Mouse (Mus musculus): ENCODE results near the gene Mt4. TPM values are rescaled to one million over a fixed set of nuclear protein-coding genes. Genes with fewer than 3 reads are reported as not detected.
"Not testable (repeated sequence)": the region's sequence is repeated elsewhere in the genome, so short reads cannot be mapped to it uniquely, and the experiment has no call there.

Mt4 gene
- polyA plus RNA-seq, 1 experiment from 2014 or later = not detected

DNA sequence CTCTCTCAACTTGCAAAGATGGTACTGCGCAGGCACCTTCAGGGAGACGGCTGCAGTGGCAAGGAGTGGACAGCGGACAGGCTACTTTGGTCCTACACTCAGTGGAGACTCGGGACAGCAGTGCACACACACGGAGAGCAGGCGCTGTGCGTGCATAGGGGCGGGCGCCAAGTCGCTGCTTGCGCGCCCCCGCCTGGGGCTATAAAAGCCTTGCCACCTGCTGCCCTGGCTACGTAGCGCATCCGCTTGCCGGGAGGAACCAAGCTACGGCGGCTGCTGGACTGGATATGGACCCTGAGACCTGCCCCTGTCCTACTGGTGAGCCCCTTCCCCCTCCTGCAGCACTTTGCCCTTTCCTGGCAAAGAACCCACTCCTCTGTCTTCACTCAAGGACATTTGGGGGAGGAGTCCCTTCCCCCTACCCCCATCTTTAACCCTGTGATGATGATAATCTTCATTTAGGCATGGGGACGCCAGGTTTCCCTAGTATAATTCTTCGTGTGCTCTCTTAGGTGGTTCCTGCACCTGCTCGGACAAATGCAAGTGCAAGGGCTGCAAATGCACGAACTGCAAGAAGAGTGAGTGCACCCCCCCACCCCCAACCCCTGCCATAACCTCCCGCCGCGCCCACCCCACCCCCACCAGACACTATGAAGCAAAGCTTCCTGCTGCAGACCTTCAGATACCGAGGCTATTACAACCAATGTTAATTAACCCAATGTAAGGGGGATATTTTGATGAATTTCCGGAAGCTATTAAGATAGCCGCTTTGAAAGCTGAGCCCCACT lies 15.7 kb downstream of the Mt4 start, which contains the start of gene Mt3:
TSS of gene Mt3 (plus strand) at position 95 of the 788 bp plus-strand sequence.
- Histone ChIP-seq H3K4me2 (ENCODE audit: low read length) (peak within 1 kb of the TSS; percentile 62), H3K27ac (ENCODE audit: low read length) (peak within 1 kb of the TSS; percentile 38), H3K36me3 (ENCODE audit: control insufficient read depth, insufficient read depth) (no peaks in the 10 kb centered on the region), H3K4me3 (replicated peaks; ENCODE audit: low read length) (peak within 1 kb of the TSS; percentile 51), H3K9me3 (ENCODE audit: control insufficient read depth, low read length) (no peaks in the 10 kb centered on the region), H3K9ac (replicated peaks; ENCODE audit: low read depth, low read length) (peak within 1 kb of the TSS; percentile 61), H3K27me3 (replicated peaks; ENCODE audit: control insufficient read depth, insufficient read depth, low read length) (no peaks in the 10 kb centered on the region), H3K4me1 (replicated peaks; ENCODE audit: control insufficient read depth, insufficient read depth, low read length) (peaks cover 19% of the 10 kb centered on the region)
- ATAC-seq = peak; percentile 88
- 1% methylated on average over 29 of the region's 29 CpGs for WGBS

DNA sequence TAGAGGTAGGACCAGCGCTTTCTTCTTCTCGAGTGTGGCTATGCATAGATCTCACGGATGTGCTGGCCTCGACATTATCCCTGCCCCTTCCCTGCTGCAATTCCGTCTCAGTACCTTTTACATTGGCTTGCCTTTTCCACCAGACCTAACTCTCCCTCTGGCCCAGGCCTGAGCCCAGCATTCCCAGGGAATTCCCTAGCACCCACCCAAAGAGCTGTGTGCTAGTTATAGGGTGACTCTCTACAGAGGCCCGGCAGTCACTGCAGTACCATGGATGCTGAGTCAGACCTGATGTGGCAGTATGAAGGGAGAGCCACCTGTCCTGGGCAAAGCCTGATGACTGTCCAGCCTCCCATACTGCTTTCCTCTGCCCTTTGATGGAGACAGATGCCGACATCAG lies 16.5 kb downstream of the Mt4 start:
- no peaks in the 10 kb centered on the region for H3K27me3 ChIP-seq (replicated peaks; ENCODE audit: control insufficient read depth, insufficient read depth, low read length)
- 20% methylated on average over 7 of the region's 7 CpGs for WGBS
- peak; percentile 8; the same call in 1 of the 2 replicates for ATAC-seq
- H3K4me1 ChIP-seq (replicated peaks; ENCODE audit: control insufficient read depth, insufficient read depth, low read length) = peaks cover 19% of the 10 kb centered on the region
- peak overlapping the region; percentile 51 for H3K4me3 ChIP-seq (replicated peaks; ENCODE audit: low read length)
- H3K9ac ChIP-seq (replicated peaks; ENCODE audit: low read depth, low read length) = peak overlapping the region; percentile 61
- no peaks in the 10 kb centered on the region for H3K9me3 ChIP-seq (ENCODE audit: control insufficient read depth, low read length)
- H3K4me2 ChIP-seq (ENCODE audit: low read length) = peak overlapping the region; percentile 62
- no peaks in the 10 kb centered on the region for H3K36me3 ChIP-seq (ENCODE audit: control insufficient read depth, insufficient read depth)
- peak overlapping the region; percentile 38 for H3K27ac ChIP-seq (ENCODE audit: low read length)

DNA sequence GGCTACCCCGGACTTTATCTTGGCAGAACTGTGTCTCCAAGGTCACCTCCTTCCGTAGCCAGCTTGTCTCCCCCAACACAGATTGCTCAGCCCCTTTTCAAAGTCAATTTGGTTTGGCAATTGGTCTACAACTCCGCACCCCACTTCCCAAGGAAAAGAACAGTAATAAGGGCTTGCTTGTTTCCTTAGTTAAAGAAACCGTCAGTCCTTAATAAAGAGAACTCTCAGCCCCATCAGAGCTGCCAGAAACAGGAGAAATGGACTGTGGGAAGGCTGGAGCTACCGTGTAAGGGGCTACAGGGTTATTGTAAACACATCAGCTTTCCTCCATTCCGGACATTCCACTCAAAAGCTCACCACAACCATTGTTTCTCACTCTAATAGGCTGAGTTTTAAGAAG lies 17.5 kb downstream of the Mt4 start:
- no peaks in the 10 kb centered on the region for H3K27me3 ChIP-seq (replicated peaks; ENCODE audit: control insufficient read depth, insufficient read depth, low read length)
- H3K4me1 ChIP-seq (replicated peaks; ENCODE audit: control insufficient read depth, insufficient read depth, low read length) = peaks cover 19% of the 10 kb centered on the region
- WGBS = 9% methylated on average over 6 of the region's 6 CpGs
- no peak overlapping the region for H3K4me3 ChIP-seq (replicated peaks; ENCODE audit: low read length)
- H3K9me3 ChIP-seq (ENCODE audit: control insufficient read depth, low read length) = no peaks in the 10 kb centered on the region
- H3K36me3 ChIP-seq (ENCODE audit: control insufficient read depth, insufficient read depth) = no peaks in the 10 kb centered on the region
- peak; percentile 62 for ATAC-seq
- H3K9ac ChIP-seq (replicated peaks; ENCODE audit: low read depth, low read length) = no peak overlapping the region
- H3K4me2 ChIP-seq (ENCODE audit: low read length) = no peak overlapping the region; the same call in 1 of the 2 replicates
- peak overlapping the region; percentile 38 for H3K27ac ChIP-seq (ENCODE audit: low read length)

DNA sequence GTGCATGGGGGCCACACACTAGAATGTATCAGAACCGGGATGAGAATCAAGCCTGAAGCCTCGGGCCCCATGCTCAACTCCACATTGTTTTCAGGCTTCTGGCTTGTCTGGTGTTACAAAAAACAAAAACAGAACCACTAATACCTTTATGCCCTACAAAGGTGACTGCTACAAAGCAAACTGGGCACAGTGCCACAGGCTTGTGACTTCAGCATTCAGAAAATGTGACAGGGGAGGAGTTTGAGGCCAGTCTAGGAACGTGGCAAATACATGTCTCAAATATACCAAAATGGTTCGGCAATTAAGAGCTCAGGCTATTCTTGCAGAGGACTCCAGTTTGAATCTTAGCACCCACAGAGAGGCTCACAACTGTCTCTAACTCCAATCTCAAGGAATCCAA lies 19.1 kb downstream of the Mt4 start:
- Histone ChIP-seq H3K27ac (ENCODE audit: low read length) (no peak overlapping the region), H3K36me3 (ENCODE audit: control insufficient read depth, insufficient read depth) (no peaks in the 10 kb centered on the region), H3K4me2 (ENCODE audit: low read length) (no peak overlapping the region), H3K9ac (replicated peaks; ENCODE audit: low read depth, low read length) (no peak overlapping the region), H3K27me3 (replicated peaks; ENCODE audit: control insufficient read depth, insufficient read depth, low read length) (no peaks in the 10 kb centered on the region), H3K4me3 (replicated peaks; ENCODE audit: low read length) (no peak overlapping the region), H3K9me3 (ENCODE audit: control insufficient read depth, low read length) (no peaks in the 10 kb centered on the region), H3K4me1 (replicated peaks; ENCODE audit: control insufficient read depth, insufficient read depth, low read length) (peaks cover 19% of the 10 kb centered on the region)
- WGBS = 40% methylated on average over 4 of the region's 4 CpGs
- no peak for ATAC-seq

DNA sequence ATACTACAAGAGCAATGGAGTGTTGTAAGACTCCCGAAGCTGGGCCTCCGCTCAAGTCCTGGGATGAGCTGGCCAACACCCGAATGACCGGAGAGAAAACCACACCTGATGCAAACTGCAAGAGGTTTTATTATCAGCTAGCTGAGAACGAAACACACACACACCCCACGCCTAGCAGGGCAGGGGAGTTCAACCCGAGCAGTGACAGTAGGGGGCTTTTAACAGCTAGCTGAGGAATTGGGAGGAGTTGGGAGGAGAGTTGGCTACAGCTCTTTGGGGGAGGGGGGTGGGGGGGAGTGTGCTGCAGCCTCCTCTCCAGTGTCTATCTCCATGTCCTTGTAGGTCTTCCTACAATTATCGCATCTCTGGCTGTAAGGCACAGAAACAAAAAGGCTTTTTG lies 28.8 kb downstream of the Mt4 start:
- H3K9ac ChIP-seq (replicated peaks; ENCODE audit: low read depth, low read length); H3K9me3 ChIP-seq (ENCODE audit: control insufficient read depth, low read length); ATAC-seq; H3K4me1 ChIP-seq (replicated peaks; ENCODE audit: control insufficient read depth, insufficient read depth, low read length); H3K27ac ChIP-seq (ENCODE audit: low read length); H3K4me3 ChIP-seq (replicated peaks; ENCODE audit: low read length); H3K36me3 ChIP-seq (ENCODE audit: control insufficient read depth, insufficient read depth); H3K4me2 ChIP-seq (ENCODE audit: low read length); H3K27me3 ChIP-seq (replicated peaks; ENCODE audit: control insufficient read depth, insufficient read depth, low read length): not testable (repeated sequence)
- WGBS = 73% methylated on average over 8 of the region's 8 CpGs

DNA sequence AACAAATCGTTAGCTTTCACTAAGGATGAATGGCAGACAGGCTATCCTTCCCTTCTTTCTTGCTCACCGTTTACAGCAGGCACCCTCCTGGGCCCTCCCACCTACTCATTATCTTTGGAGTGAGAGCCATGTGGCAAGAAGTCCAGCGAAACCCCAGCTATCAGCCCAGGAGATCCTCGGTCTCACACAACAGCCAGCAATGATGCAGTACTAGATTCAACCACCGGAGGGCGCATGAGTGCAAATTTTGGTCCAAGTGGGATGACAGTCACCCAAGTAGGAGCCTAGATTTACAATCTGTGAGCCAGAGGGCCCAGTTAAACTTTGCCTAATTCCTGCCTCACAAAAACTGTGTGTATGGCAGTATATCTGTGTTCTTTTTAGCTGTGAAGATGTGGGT lies 30.2 kb downstream of the Mt4 start:
- Histone ChIP-seq H3K27ac (ENCODE audit: low read length) (no peak overlapping the region), H3K9me3 (ENCODE audit: control insufficient read depth, low read length) (no peaks in the 10 kb centered on the region), H3K27me3 (replicated peaks; ENCODE audit: control insufficient read depth, insufficient read depth, low read length) (peaks cover 6% of the 10 kb centered on the region), H3K4me1 (replicated peaks; ENCODE audit: control insufficient read depth, insufficient read depth, low read length) (peaks cover 8% of the 10 kb centered on the region), H3K9ac (replicated peaks; ENCODE audit: low read depth, low read length) (no peak overlapping the region), H3K4me2 (ENCODE audit: low read length) (peak overlapping the region; percentile 29; the same call in 1 of the 2 replicates), H3K36me3 (ENCODE audit: control insufficient read depth, insufficient read depth) (no peaks in the 10 kb centered on the region), H3K4me3 (replicated peaks; ENCODE audit: low read length) (no peak overlapping the region)
- WGBS = 2% methylated on average over 6 of the region's 6 CpGs
- peak; percentile 74; the same call in 1 of the 2 replicates for ATAC-seq

DNA sequence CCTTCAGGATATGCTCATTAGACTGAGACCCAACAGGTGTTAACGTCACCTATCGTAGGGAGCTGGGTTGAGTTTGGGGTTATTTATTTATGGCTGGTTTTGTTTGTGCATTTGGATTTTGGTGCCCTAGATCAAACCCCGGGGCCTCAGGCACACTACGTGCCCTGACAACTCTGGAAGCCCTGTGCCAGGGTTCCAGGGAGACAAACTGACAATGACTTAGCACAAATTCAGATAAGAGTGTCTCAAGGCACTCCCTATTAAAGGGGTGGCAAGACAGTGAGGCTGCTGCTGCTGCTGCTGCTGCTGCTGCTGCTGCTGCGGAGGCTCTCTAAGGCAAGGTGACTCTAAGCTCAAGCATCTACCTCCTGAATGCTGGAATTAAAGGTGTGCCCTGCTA lies 32.5 kb downstream of the Mt4 start:
- 87% methylated on average over 5 of the region's 5 CpGs for WGBS
- H3K9me3 ChIP-seq (ENCODE audit: control insufficient read depth, low read length) = no peaks in the 10 kb centered on the region
- H3K4me2 ChIP-seq (ENCODE audit: low read length) = no peak overlapping the region
- peaks cover 19% of the 10 kb centered on the region for H3K4me1 ChIP-seq (replicated peaks; ENCODE audit: control insufficient read depth, insufficient read depth, low read length)
- H3K9ac ChIP-seq (replicated peaks; ENCODE audit: low read depth, low read length) = no peak overlapping the region
- ATAC-seq = no peak
- H3K27me3 ChIP-seq (replicated peaks; ENCODE audit: control insufficient read depth, insufficient read depth, low read length) = peaks cover 11% of the 10 kb centered on the region
- H3K36me3 ChIP-seq (ENCODE audit: control insufficient read depth, insufficient read depth) = no peaks in the 10 kb centered on the region
- H3K4me3 ChIP-seq (replicated peaks; ENCODE audit: low read length) = no peak overlapping the region
- no peak overlapping the region for H3K27ac ChIP-seq (ENCODE audit: low read length)

DNA sequence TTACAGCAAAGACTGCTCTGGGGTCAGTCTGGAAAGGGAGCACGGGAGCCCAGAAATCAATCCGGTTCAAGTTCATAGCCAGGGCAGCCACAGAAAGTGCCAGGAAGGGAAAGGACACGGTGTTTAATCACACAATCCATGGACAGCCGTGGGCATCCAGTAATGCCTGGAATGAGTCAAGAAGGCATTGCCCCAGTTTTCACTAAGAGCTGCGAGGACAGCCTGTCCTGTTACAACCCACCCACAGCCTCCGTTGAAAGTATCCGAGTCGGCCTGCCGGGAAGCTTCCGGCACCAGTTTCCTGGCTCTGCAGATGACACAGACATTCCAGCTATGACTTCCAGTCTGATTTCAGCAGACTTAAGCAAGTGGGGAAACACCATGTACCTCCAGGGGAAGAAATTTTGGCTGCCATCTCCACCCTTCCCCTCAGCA lies 34.3 kb downstream of the Mt4 start:
- WGBS = 57% methylated on average over 10 of the region's 10 CpGs
- peaks cover 19% of the 10 kb centered on the region for H3K4me1 ChIP-seq (replicated peaks; ENCODE audit: control insufficient read depth, insufficient read depth, low read length)
- H3K4me3 ChIP-seq (replicated peaks; ENCODE audit: low read length) = no peak overlapping the region
- ATAC-seq = no peak
- no peaks in the 10 kb centered on the region for H3K36me3 ChIP-seq (ENCODE audit: control insufficient read depth, insufficient read depth)
- no peaks in the 10 kb centered on the region for H3K9me3 ChIP-seq (ENCODE audit: control insufficient read depth, low read length)
- no peak overlapping the region for H3K27ac ChIP-seq (ENCODE audit: low read length)
- H3K27me3 ChIP-seq (replicated peaks; ENCODE audit: control insufficient read depth, insufficient read depth, low read length) = peaks cover 19% of the 10 kb centered on the region
- no peak overlapping the region for H3K9ac ChIP-seq (replicated peaks; ENCODE audit: low read depth, low read length)
- peak overlapping the region; percentile 93; the same call in 1 of the 2 replicates for H3K4me2 ChIP-seq (ENCODE audit: low read length)

DNA sequence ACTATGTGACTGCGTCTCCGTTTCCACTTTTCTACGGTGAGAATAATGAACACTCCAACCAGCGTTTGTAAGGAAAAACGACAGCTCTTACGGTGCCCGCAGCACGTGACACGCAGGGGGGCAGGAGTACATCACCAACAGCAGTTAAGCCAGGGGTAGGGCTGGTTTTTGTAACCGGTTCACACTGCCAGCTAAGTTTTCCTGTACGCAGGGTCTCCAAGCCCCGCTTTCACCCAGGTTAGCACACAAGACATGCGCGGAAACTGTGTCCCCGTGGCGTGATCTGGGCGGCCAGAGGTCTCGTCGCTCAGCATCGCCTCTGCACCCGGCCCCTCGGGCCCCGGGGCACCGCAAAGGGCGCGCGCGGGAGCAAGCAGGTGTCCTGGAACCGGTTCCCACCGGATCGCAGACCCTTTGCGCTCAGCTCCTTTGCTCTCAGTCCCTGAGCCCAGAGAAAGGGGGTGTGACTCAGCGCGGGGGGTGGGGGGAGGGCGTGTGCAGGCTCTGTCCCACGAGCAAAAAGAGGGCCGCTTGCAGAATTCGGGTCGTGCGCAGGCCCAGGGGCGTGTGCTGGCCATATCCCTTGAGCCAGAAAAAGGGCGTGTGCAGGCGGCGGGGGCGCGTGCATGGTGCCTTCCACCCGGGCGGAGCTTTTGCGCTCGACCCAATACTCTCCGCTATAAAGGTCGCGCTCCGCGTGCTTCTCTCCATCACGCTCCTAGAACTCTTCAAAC lies 35.2 kb downstream of the Mt4 start, which contains the start of gene Mt2:
TSS of gene Mt2 (plus strand) at position 590 of the 734 bp plus-strand sequence.
- Histone ChIP-seq H3K27me3 (replicated peaks; ENCODE audit: control insufficient read depth, insufficient read depth, low read length) (peaks cover 19% of the 10 kb centered on the region), H3K9me3 (ENCODE audit: control insufficient read depth, low read length) (no peaks in the 10 kb centered on the region), H3K9ac (replicated peaks; ENCODE audit: low read depth, low read length) (peak within 1 kb of the TSS; percentile 35), H3K36me3 (ENCODE audit: control insufficient read depth, insufficient read depth) (no peaks in the 10 kb centered on the region), H3K4me2 (ENCODE audit: low read length) (peak within 1 kb of the TSS; percentile 93), H3K4me3 (replicated peaks; ENCODE audit: low read length) (peak within 1 kb of the TSS; percentile 52), H3K4me1 (replicated peaks; ENCODE audit: control insufficient read depth, insufficient read depth, low read length) (peaks cover 19% of the 10 kb centered on the region), H3K27ac (ENCODE audit: low read length) (no peak within 1 kb of the TSS)
- under 1% methylated on average over 55 of the region's 56 CpGs for WGBS
- ATAC-seq = peak; percentile 68
